Mouse (Mus musculus) G1E (cell line): Measurements from ENCODE around the gene Slc3a2. TPM values are rescaled to one million over a fixed set of nuclear protein-coding genes. Genes with fewer than 3 reads are reported as not detected.

Experiments
- ATAC-seq: 2 replicates; pipeline ENCODE4 v1.8.0; 2016; ENCODE audit warnings: mild to moderate bottlenecking; ENCODE audit not compliant: insufficient number of reproducible peaks, poor library complexity, low FRiP score, severe bottlenecking; ENCODE audit errors: extremely low read depth
- DNase-seq: peaks from one replicate; pipeline ENCODE4 v3.0.0; 2012; ENCODE audit warnings: low spot score
- H3K27me3 ChIP-seq: 2 replicates; pipeline ENCODE4 v1.6.1; 2012; ENCODE audit warnings: mild to moderate bottlenecking, low read length, inconsistent platforms; ENCODE audit not compliant: insufficient read depth
- H3K36me3 ChIP-seq: replicated peaks from 2 replicates; pipeline ENCODE3; 2012; ENCODE audit warnings: mild to moderate bottlenecking, inconsistent platforms
- H3K4me1 ChIP-seq: 2 replicates; pipeline ENCODE4 v1.6.1; 2012; ENCODE audit warnings: low read depth, low read length, inconsistent platforms, mixed read lengths; ENCODE audit not compliant: insufficient read depth
- H3K4me3 ChIP-seq: 2 replicates; pipeline ENCODE4 v1.5.1; 2012; ENCODE audit warnings: low read depth, mild to moderate bottlenecking, inconsistent platforms, low read length, moderate library complexity, mixed read lengths
- H3K9me3 ChIP-seq: replicated peaks from 2 replicates; pipeline ENCODE4 v1.6.1; 2012; ENCODE audit warnings: inconsistent platforms
- CTCF ChIP-seq: IDR thresholded peaks from 2 replicates; pipeline ENCODE4 v1.5.1; 2012; ENCODE audit warnings: low read depth, low read length, inconsistent platforms, mixed read lengths
- GATA1 ChIP-seq: IDR thresholded peaks from 2 replicates; pipeline ENCODE4 v1.6.1; 2012; ENCODE audit warnings: borderline replicate concordance, low read length, inconsistent platforms, mixed read lengths
- GATA2 ChIP-seq: IDR thresholded peaks from 2 replicates; pipeline ENCODE4 v1.6.1; 2012; ENCODE audit warnings: low read depth, low read length, inconsistent platforms, borderline replicate concordance
- POLR2AphosphoS5 ChIP-seq: IDR thresholded peaks from 2 replicates; pipeline ENCODE4 v1.6.1; 2012; ENCODE audit warnings: low read depth, low read length, inconsistent platforms; ENCODE audit not compliant: insufficient replicate concordance
- TAL1 ChIP-seq: conservative IDR thresholded peaks from 2 replicates; pipeline ENCODE4 v1.6.1; 2012; ENCODE audit warnings: low read depth, low read length, inconsistent platforms, mixed read lengths
- polyA plus RNA-seq: library from polyadenylated mRNA; stranded (reverse); fragments of >175 nt; gene quantifications from 2 replicates; pipeline ENCODE4 v1.2.3, GENCODE M21; 2012
- total RNA-seq, 2 experiments: library from RNA; stranded (forward) in 1 of 2; stranded (reverse) in 1 of 2; fragments of 200-1000 nt in 1 of 2; fragments of >200 nt in 1 of 2; fragmentation: Nextera tagmentation in 1 of 2; gene quantifications; 2 replicates each; pipeline ENCODE4 v1.2.3; 2014 to 2017

The Slc3a2 gene
- total and polyA plus RNA-seq, 3 experiments, result 232 to 317 (median 282) TPM

DNA sequence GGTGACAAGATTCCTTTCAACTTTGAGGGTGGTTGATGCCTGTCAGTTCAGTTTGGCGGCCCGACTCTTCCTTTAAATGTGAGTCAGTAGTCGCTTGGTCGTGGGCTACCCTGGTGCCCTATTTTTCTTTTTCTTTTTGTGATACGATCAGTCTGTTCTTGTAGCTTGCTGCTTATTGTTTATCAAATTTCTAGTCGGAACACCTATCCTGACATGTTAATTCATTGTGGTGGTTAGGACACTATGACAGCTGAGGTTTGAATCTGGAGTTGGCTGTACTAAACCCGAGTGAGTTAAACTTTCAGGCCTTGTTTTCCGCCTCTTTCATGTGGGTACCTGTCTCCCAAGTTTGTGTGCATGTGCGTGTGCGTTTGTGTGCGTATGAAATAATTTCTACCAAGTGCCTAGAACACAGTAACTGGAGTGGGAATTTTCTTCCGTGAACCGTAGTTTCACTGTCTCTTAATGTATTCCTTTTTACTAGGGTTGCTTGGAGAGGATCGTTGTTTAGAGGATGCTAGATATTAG is 34.4 kb upstream of the Slc3a2 start:
- DNase-seq, result no peak
- Histone ChIP-seq H3K36me3 (peaks cover 49% of the 10 kb centered on the region), H3K4me1 (peaks cover 43% of the 10 kb centered on the region), H3K9me3 (no peaks in the 10 kb centered on the region), H3K4me3 (peak overlapping the region; percentile 78), H3K27me3 (no peaks in the 10 kb centered on the region)
- no peak for ATAC-seq
- no peak for TF ChIP-seq GATA2
- no peak for TF ChIP-seq TAL1
- TF ChIP-seq GATA1, result no peak
- no peak; the same call in 1 of the 2 replicates for TF ChIP-seq POLR2AphosphoS5
- no peak for TF ChIP-seq CTCF

DNA sequence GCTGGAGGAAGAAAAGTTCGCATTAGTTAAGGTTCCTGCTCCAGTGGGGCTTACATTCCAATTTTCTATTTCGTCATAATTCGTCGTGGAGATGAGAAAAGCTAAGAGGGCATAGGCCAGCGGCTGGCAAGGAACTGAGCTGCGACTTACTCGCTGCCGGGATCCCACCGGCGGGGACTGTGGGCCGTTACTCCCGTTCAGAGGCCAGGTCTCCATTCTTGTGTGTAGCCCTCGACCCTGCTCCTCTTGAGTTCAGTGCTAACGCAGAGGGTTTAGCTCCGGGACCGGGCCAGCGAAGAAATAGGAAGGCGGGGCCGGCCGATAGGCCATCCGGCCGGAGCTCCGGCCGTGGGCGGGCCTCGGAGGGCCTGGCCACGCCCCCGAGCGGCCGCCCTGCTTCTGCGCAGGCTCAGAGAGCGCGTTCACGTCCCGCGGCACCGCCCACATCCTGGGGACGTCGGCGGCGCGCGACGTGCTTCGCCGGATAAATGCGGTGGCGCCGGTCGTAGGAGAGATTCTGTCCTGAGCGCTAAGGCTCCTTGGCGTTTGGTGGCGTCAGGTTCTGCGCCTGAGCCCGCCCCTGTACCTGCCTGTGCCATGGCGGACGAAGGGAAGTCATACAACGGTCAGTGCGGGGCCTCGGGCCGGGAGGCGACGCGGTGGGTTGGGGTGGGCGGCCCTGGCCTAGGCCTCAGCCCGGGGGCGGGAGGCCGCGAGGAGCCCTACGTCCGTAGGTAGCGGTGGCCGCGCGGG is 33.6 kb upstream of the Slc3a2 start, which contains the start of gene Nxf1:
Gene Nxf1 (plus strand): TSS at position 439 of the 753 bp plus-strand sequence.
- H3K27me3 ChIP-seq, result no peaks in the 10 kb centered on the region
- TF ChIP-seq CTCF, result no peak
- TF ChIP-seq GATA2, result no peak
- no peak for TF ChIP-seq TAL1
- no peak for TF ChIP-seq GATA1
- TF ChIP-seq POLR2AphosphoS5, result no peak
- H3K9me3 ChIP-seq, result no peaks in the 10 kb centered on the region
- DNase-seq, result peak; percentile 92
- H3K36me3 ChIP-seq, result peaks cover 48% of the 10 kb centered on the region
- peaks cover 43% of the 10 kb centered on the region for H3K4me1 ChIP-seq
- ATAC-seq, result peak; percentile 64
- H3K4me3 ChIP-seq, result peak within 1 kb of the TSS; percentile 78

DNA sequence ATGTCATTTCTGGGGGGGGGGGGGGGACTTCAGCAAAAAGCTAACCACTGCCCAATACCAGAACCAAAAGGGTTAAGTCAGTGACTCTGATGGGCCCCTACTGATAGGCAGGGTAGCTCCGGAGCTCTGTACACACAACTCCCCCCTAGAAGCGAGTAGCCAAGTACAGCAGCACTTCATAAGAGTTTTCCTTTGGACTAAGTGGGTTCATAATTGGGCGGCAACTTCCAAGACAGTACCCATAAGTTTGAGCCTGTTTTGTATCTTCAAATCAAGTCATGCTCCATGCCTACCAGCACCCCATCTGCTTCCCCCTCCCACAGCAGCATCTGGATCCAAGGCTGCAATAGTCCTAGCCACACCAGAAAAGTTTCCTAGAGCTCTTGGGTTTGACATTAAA is 32.5 kb upstream of the Slc3a2 start:
- Histone ChIP-seq H3K4me3 (peak overlapping the region; percentile 39; the same call in 1 of the 2 replicates), H3K9me3 (no peaks in the 10 kb centered on the region), H3K27me3 (no peaks in the 10 kb centered on the region), H3K4me1 (peaks cover 35% of the 10 kb centered on the region), H3K36me3 (peaks cover 48% of the 10 kb centered on the region)
- no peak for ATAC-seq
- no peak for TF ChIP-seq GATA2
- DNase-seq, result no peak

- H3K9me3 ChIP-seq, result no peaks in the 10 kb centered on the region
- TF ChIP-seq TAL1 (no peak), CTCF (no peak), POLR2AphosphoS5 (no peak), GATA1 (no peak), GATA2 (no peak)
- no peak overlapping the region for H3K4me3 ChIP-seq
- no peak for DNase-seq
- H3K4me1 ChIP-seq, result peaks cover 18% of the 10 kb centered on the region
- H3K27me3 ChIP-seq, result no peaks in the 10 kb centered on the region
- no peak for ATAC-seq
- H3K36me3 ChIP-seq, result peaks cover 94% of the 10 kb centered on the region
Observed at GRCm38 (mm10) chr19:8747368-8747767, 24.2 kb upstream of the Slc3a2 start.

DNA sequence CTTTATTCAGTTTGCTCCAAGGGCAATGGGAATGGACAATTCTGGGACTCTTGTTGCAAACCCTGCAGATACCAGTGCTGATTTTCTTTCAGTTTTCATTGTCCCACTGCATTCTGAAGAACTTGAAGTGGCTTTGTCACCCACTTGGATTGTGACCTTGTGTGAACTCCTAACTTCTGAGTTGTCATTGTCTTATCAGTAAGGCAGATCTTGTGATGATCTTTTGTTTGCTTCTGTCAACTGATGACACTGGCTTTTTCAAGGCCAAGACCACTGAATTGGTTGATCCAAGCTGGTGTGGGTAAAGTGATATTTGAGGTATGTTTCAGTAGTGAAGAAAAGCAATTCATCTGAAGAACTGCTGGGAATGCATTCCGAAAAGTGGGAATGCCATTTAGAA is 22.2 kb upstream of the Slc3a2 start:
- ATAC-seq, result no peak
- Histone ChIP-seq H3K4me3 (no peak overlapping the region), H3K9me3 (no peaks in the 10 kb centered on the region), H3K4me1 (peaks cover 30% of the 10 kb centered on the region), H3K27me3 (no peaks in the 10 kb centered on the region), H3K36me3 (peaks cover 88% of the 10 kb centered on the region)
- no peak for TF ChIP-seq POLR2AphosphoS5
- TF ChIP-seq GATA2, result no peak
- TF ChIP-seq CTCF, result no peak
- TF ChIP-seq GATA1, result no peak
- no peak for TF ChIP-seq TAL1
- DNase-seq, result no peak

- Histone ChIP-seq H3K36me3 (peaks cover 88% of the 10 kb centered on the region), H3K27me3 (no peaks in the 10 kb centered on the region), H3K4me3 (peak overlapping the region; percentile 75), H3K9me3 (no peaks in the 10 kb centered on the region), H3K4me1 (peaks cover 54% of the 10 kb centered on the region)
- TF ChIP-seq GATA2 (no peak), GATA1 (no peak), POLR2AphosphoS5 (no peak), TAL1 (no peak), CTCF (no peak)
- DNase-seq, result no peak
- ATAC-seq, result no peak
Observed at GRCm38 (mm10) chr19:8742176-8742575, 19.0 kb upstream of the Slc3a2 start.
